Mouse (Mus musculus): Measurements from ENCODE around the gene Unk.

GRCm38 (mm10) chr11:116109441-116110081, 79.4 kb downstream of the Unk start:
- TF ChIP-seq CTCF (IDR thresholded peaks at IDR 0.05; ENCODE audit: control insufficient read depth, insufficient read depth, insufficient read length) (peak; percentile 10), USF1 (IDR thresholded peaks at IDR 0.05; ENCODE audit: low read depth) (no peak)

All from C2C12 (cell line).